Mouse (Mus musculus): ENCODE data around the gene Mrpl21. TPM values are rescaled to one million over a fixed set of nuclear protein-coding genes. Genes with fewer than 3 reads are reported as not detected.
A peak's percentile ranks its signal among the peaks of the same experiment; 100 is the strongest.

Mrpl21 gene
- polyA plus RNA-seq, 1 experiment from 2014 or later, result 102 TPM

DNA sequence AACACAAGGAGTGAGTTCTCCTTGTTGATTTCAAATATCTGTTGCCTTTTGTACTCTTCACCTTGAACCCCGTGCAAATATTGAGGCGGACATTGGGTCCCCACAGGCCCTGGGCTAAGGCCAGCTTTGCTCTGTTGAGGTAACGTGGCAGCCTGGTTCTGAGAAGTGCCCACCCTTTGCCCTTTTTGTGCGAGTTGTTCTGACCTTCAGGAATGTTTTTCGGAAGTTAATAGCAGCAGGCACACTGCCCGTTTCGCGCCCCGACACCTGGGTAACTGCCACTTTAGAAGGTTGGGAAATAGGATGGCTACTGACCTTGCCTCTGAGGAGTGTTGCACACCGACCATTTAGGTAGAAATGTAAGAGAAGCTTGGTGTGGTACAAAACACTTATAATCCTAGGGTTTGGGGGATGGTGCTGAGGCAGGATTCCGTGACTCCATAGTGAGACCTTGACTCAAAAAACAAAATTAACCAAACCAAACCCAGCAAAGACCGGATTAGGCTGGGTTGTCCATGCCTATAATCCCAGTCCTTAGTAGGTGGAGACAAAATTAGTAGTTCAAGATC lies 43.9 kb downstream of the Mrpl21 start:
- H3K9ac ChIP-seq (replicated peaks), result no peak overlapping the region
- 81% methylated on average over 12 of the region's 12 CpGs for WGBS
- no peaks in the 10 kb centered on the region for H3K36me3 ChIP-seq
- peak overlapping the region; percentile 85; the same call in 1 of the 2 replicates for H3K27ac ChIP-seq (replicated peaks)
- H3K4me2 ChIP-seq (replicated peaks), result peak overlapping the region; percentile 91; the same call in 1 of the 2 replicates
- H3K4me3 ChIP-seq, result no peak overlapping the region
- H3K9me3 ChIP-seq, result no peaks in the 10 kb centered on the region
- H3K4me1 ChIP-seq, result peaks cover 43% of the 10 kb centered on the region
- no peak for ATAC-seq (replicated peaks)
- H3K27me3 ChIP-seq, result peaks cover 24% of the 10 kb centered on the region

DNA sequence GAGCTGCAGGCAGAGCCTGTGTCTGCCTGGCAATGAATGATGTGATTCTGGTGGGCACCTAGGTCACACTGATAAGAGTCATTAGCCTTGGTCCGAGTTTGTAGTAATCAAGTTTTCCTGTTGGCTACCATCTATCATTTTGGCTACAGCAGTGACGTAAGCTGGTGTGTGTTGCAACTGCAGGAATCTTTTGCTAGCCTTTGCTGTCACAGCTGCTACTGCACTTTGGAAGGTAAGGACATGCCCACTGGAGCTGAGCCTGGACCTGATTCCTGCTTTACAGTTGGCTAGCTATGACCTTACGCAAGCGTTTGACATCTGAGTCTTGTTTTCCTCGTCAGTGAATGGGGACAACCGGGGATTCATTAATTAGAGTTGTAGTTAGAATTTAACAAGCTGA lies 50.5 kb downstream of the Mrpl21 start:
- no peak overlapping the region for H3K9ac ChIP-seq (replicated peaks)
- no peak overlapping the region for H3K4me3 ChIP-seq
- 73% methylated on average over 6 of the region's 6 CpGs for WGBS
- no peaks in the 10 kb centered on the region for H3K9me3 ChIP-seq
- H3K27ac ChIP-seq (replicated peaks), result no peak overlapping the region
- H3K4me2 ChIP-seq (replicated peaks), result no peak overlapping the region
- no peak for ATAC-seq (replicated peaks)
- no peaks in the 10 kb centered on the region for H3K27me3 ChIP-seq
- no peaks in the 10 kb centered on the region for H3K36me3 ChIP-seq
- peaks cover 8% of the 10 kb centered on the region for H3K4me1 ChIP-seq

DNA sequence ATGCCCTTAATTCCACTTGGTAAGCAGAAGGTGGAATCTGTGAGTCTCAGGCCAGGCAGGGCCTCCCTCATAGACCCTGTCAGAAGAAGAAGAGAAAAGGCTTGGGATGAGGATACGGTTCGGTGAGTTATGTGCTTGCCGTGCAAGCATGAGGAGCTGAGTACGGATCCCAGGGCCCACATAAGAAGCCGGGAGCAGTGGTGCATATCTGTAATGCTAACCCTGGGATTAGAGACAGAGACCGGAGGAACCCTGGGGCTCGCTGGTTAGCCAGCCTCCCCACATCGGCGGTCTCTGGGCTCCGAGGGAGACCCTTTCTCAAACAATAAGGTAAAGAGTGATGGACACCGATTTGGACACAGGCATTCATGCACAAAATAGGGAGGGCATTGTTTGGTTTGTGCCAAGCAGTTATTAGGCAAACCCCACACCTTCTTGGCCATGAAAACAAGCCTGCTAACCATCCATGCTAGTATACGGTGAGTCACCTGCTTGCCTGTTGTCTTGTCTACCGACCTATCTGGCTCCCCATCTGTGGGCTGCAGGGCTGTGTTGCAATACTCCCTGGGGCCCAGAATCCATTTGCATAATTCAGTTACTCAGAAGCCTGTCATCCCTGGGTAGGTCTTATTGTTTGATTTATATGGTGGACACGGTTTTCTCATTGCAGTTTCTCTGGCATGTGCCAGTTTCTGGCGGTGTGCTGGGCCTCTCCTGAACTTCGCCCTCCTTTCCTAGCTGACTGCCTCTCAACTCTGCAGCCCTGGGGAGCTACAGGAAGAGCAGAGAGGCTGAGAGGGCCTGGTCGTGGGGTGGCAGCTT lies 51.2 kb downstream of the Mrpl21 start:
- 0 out of 2 replicates have a peak, but pooled peaks have one; percentile 41 for ATAC-seq (replicated peaks)
- Histone ChIP-seq H3K9me3 (no peaks in the 10 kb centered on the region), H3K4me3 (no peak overlapping the region), H3K27ac (replicated peaks) (no peak overlapping the region), H3K4me2 (replicated peaks) (no peak overlapping the region), H3K36me3 (no peaks in the 10 kb centered on the region), H3K9ac (replicated peaks) (no peak overlapping the region), H3K4me1 (peaks cover 8% of the 10 kb centered on the region), H3K27me3 (no peaks in the 10 kb centered on the region)
- 52% methylated on average over 17 of the region's 17 CpGs for WGBS

- H3K4me3 ChIP-seq, result no peak overlapping the region
- no peaks in the 10 kb centered on the region for H3K27me3 ChIP-seq
- no peak overlapping the region for H3K27ac ChIP-seq (replicated peaks)
- H3K9me3 ChIP-seq, result no peaks in the 10 kb centered on the region
- no peaks in the 10 kb centered on the region for H3K36me3 ChIP-seq
- H3K4me2 ChIP-seq (replicated peaks), result no peak overlapping the region
- WGBS, result 84% methylated on average over 4 of the region's 4 CpGs
- peaks cover 8% of the 10 kb centered on the region for H3K4me1 ChIP-seq
- H3K9ac ChIP-seq (replicated peaks), result no peak overlapping the region
- ATAC-seq (replicated peaks), result no peak
These were observed 51.8 kb downstream of the Mrpl21 start for GRCm38 (mm10) chr19:3334550-3334949.

DNA sequence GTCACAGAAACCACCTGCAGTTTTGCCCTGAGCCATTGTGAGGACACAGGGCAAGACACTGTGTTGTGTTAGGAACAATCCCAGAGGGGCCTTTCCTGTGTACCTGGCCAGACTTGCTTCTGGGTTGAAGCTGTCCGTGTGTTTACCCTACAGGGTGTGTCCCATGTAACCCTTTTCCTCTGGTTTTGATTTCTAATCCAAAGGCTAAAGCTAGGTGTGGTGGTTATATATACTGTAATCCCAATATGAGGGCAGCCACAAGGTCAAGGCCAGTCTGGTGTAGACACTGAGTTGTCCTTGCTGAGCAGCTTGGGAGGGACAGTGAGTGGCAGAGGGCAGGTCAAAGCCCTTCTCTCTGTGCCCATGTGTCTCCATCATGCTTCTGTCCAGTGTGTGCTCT lies 53.2 kb downstream of the Mrpl21 start:
- H3K27me3 ChIP-seq, result no peaks in the 10 kb centered on the region
- ATAC-seq (replicated peaks), result no peak

DNA sequence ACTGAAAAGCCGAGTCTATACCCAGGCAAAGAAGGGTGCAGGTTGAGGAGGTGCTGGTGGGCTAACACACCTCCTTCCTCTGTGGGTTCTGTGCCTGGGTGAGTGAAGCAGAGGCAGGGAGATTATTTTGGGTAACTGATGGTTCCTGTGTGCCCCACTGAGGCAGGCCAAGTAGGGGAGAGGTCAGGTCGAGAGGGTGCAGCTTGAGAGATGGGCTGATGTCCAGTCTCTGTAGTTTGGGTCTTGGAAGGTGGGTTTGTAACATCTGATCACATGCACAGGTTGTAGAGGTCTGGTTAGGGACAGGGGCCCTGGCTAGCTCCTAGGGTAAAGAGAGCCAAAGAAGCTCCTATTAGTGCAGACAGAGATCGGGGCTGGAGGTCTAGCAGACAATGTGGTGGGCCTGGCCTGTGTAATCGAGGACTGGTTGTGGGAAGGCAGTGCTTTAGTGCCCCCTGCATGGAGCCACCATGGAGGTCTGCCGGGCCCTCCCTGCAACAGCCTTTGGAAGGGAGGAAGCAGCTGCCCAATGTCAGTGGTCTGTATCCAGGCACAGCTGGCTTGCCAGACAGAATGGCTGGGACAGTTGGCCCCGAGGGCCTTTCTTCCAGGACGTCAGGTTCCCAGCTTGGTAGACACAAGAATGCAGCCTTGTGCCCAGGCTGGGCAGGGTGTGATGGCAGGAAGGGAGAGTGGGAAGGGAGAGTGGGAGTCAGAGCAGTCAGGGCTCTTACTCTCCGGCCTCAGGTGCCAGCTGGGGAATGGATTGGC lies 54.0 kb downstream of the Mrpl21 start:
- Histone ChIP-seq H3K4me3 (no peak overlapping the region), H3K4me2 (replicated peaks) (no peak overlapping the region), H3K27me3 (no peaks in the 10 kb centered on the region), H3K4me1 (peaks cover 8% of the 10 kb centered on the region), H3K36me3 (no peaks in the 10 kb centered on the region), H3K9me3 (no peaks in the 10 kb centered on the region), H3K27ac (replicated peaks) (no peak overlapping the region), H3K9ac (replicated peaks) (no peak overlapping the region)
- 69% methylated on average over 8 of the region's 8 CpGs for WGBS
- no peak for ATAC-seq (replicated peaks)

More for the DNA sequence above, 53.2 kb downstream of the Mrpl21 start:
- Histone ChIP-seq H3K9ac (replicated peaks) (no peak overlapping the region), H3K9me3 (no peaks in the 10 kb centered on the region), H3K4me2 (replicated peaks) (no peak overlapping the region), H3K4me1 (peaks cover 8% of the 10 kb centered on the region), H3K27ac (replicated peaks) (no peak overlapping the region), H3K36me3 (no peaks in the 10 kb centered on the region), H3K4me3 (no peak overlapping the region)
- WGBS, result 78% methylated on average over 1 of the region's 1 CpGs

- ATAC-seq (replicated peaks), result no peak
- H3K27ac ChIP-seq (replicated peaks), result no peak overlapping the region
- H3K4me2 ChIP-seq (replicated peaks), result no peak overlapping the region
- no peak overlapping the region for H3K9ac ChIP-seq (replicated peaks)
- 82% methylated on average over 8 of the region's 8 CpGs for WGBS
- H3K4me3 ChIP-seq, result no peak overlapping the region
- no peaks in the 10 kb centered on the region for H3K9me3 ChIP-seq
- H3K36me3 ChIP-seq, result no peaks in the 10 kb centered on the region
- H3K4me1 ChIP-seq, result peaks cover 2% of the 10 kb centered on the region
- no peaks in the 10 kb centered on the region for H3K27me3 ChIP-seq
These were observed 56.5 kb downstream of the Mrpl21 start for GRCm38 (mm10) chr19:3339187-3339586.

- ATAC-seq (replicated peaks), result no peak
- no peaks in the 10 kb centered on the region for H3K9me3 ChIP-seq
- no peaks in the 10 kb centered on the region for H3K27me3 ChIP-seq
- H3K4me3 ChIP-seq, result no peak overlapping the region
- H3K36me3 ChIP-seq, result no peaks in the 10 kb centered on the region
- H3K9ac ChIP-seq (replicated peaks), result no peak overlapping the region
- no peak overlapping the region for H3K27ac ChIP-seq (replicated peaks)
- no peak overlapping the region for H3K4me2 ChIP-seq (replicated peaks)
- H3K4me1 ChIP-seq, result peaks cover 6% of the 10 kb centered on the region; the same call in 1 of the 2 replicates
- WGBS, result 69% methylated on average over 3 of the region's 3 CpGs
These were observed 58.3 kb downstream of the Mrpl21 start for GRCm38 (mm10) chr19:3341021-3341420.

Small RNA genes lying within 50 kb of the gene (microRNA-seq; reads per million reads assigned to microRNA genes)
- not detected for gene Mir6984

Other genes with a start within 250 kb of the Mrpl21 start
- gene Ighmbp2, start 116 bp downstream of the Mrpl21 start, polyA plus RNA-seq (2015; fragmentation: Nextera tagmentation; extraction: Ambion mirVana), result 12.1 TPM in 2 replicates
- gene Cpt1a, start 39.4 kb downstream of the Mrpl21 start, polyA plus RNA-seq (2015; fragmentation: Nextera tagmentation; extraction: Ambion mirVana), result 12.7 and 13.0 TPM in 2 replicates
- 0.13 and 0.55 TPM in 2 replicates for gene Tesmin, start 106.0 kb downstream of the Mrpl21 start, polyA plus RNA-seq (2015; fragmentation: Nextera tagmentation; extraction: Ambion mirVana)
- 4.6 and 6.4 TPM in 2 replicates for gene Gal, start 131.6 kb downstream of the Mrpl21 start, polyA plus RNA-seq (2015; fragmentation: Nextera tagmentation; extraction: Ambion mirVana)

Measured in forebrain, embryonic 15.5 days (tissue).